Mouse (Mus musculus) heart, adult 8-10 months (tissue): Measurements from ENCODE around the gene Ccdc149. TPM values are rescaled to one million over a fixed set of nuclear protein-coding genes. Genes with fewer than 3 reads are reported as not detected.
A peak's percentile ranks its signal among the peaks of the same experiment; 100 is the strongest.

Experiments
- DNase-seq: peaks from one replicate; pipeline ENCODE4 v3.0.0; 2022; ENCODE audit warnings: low spot score
- total RNA-seq, 4 experiments: library from RNA; stranded (reverse); gene quantifications; 2 replicates each; pipeline ENCODE4 v1.2.4; 2022

Gene Ccdc149
- total RNA-seq: 1 to 10 TPM; 6.4 to 9.6 (median 8.7) TPM

- DNase-seq: peak; percentile 38
These were observed at the start of gene Ccdc149 for GRCm38 (mm10) chr5:52470991-52471801. Gene Ccdc149 (minus strand): TSS chr5:52471521.

- no peak for DNase-seq
These were observed 48.6 kb upstream of the Ccdc149 start for GRCm38 (mm10) chr5:52519921-52520320.

- no peak for DNase-seq
These were observed 44.8 kb upstream of the Ccdc149 start for GRCm38 (mm10) chr5:52516072-52516476.

GRCm38 (mm10) chr5:52515246-52516021 lies 44.1 kb upstream of the Ccdc149 start:
- peak; percentile 55 for DNase-seq

GRCm38 (mm10) chr5:52511089-52511488 lies 39.8 kb upstream of the Ccdc149 start:
- DNase-seq: no peak

GRCm38 (mm10) chr5:52509416-52509815 lies 38.1 kb upstream of the Ccdc149 start:
- peak; percentile 38 for DNase-seq

- DNase-seq: no peak
These were observed 33.3 kb upstream of the Ccdc149 start for GRCm38 (mm10) chr5:52504666-52505065.

- no peak for DNase-seq
These were observed 32.8 kb upstream of the Ccdc149 start for GRCm38 (mm10) chr5:52504148-52504547.

- DNase-seq: no peak
These were observed 24.4 kb upstream of the Ccdc149 start for GRCm38 (mm10) chr5:52495671-52496070.

GRCm38 (mm10) chr5:52491496-52491895 lies 20.2 kb upstream of the Ccdc149 start:
- DNase-seq: no peak

GRCm38 (mm10) chr5:52487559-52488430 lies 16.5 kb upstream of the Ccdc149 start:
- no peak for DNase-seq

- peak; percentile 16 for DNase-seq
These were observed 5.5 kb upstream of the Ccdc149 start for GRCm38 (mm10) chr5:52476826-52477225.

- peak; percentile 88 for DNase-seq
These were observed 5.0 kb upstream of the Ccdc149 start for GRCm38 (mm10) chr5:52476292-52476701.

GRCm38 (mm10) chr5:52473988-52474387 lies 2.7 kb upstream of the Ccdc149 start:
- no peak for DNase-seq

- no peak for DNase-seq
These were observed 770 bp downstream of the Ccdc149 start for GRCm38 (mm10) chr5:52470551-52470950.

GRCm38 (mm10) chr5:52467841-52468240 lies 3.5 kb downstream of the Ccdc149 start:
- no peak for DNase-seq

- no peak for DNase-seq
These were observed 8.9 kb downstream of the Ccdc149 start for GRCm38 (mm10) chr5:52462447-52462846.

- DNase-seq: no peak
These were observed 9.7 kb downstream of the Ccdc149 start for GRCm38 (mm10) chr5:52461434-52462124.

- no peak for DNase-seq
These were observed 12.0 kb downstream of the Ccdc149 start for GRCm38 (mm10) chr5:52459308-52459707.

GRCm38 (mm10) chr5:52457154-52457553 lies 14.2 kb downstream of the Ccdc149 start:
- DNase-seq: no peak

GRCm38 (mm10) chr5:52450821-52451220 lies 20.5 kb downstream of the Ccdc149 start:
- no peak for DNase-seq
